Mouse (Mus musculus) bone marrow, adult 2 months (tissue): ENCODE data around the gene Cenpx.

Experiments used
- CTCF ChIP-seq: fragments of 200-500 bp; IDR thresholded peaks from 2 replicates; pipeline ENCODE4 v1.5.1; 2011; ENCODE audit warnings: low read length, control low read depth; ENCODE audit not compliant: control insufficient read depth, insufficient read depth
- POLR2A ChIP-seq: fragments of 200-500 bp; IDR thresholded peaks from 2 replicates; pipeline ENCODE4 v1.6.1; 2011; ENCODE audit warnings: low read depth, mild to moderate bottlenecking, control low read depth, low read length, borderline replicate concordance; ENCODE audit not compliant: control insufficient read depth

- no peak for TF ChIP-seq CTCF
- no peak for TF ChIP-seq POLR2A
Measured at GRCm38 (mm10) chr11:120730331-120730870, 16.9 kb upstream of the Cenpx start.
